Mouse (Mus musculus): ENCODE measurements at regions not wholly inside any gene's neighbourhood (a gene's known extent, or its start where the extent isn't known, plus 50 kb on each side); places are given as distances from the start of the nearest gene placed in this dataset.

DNA sequence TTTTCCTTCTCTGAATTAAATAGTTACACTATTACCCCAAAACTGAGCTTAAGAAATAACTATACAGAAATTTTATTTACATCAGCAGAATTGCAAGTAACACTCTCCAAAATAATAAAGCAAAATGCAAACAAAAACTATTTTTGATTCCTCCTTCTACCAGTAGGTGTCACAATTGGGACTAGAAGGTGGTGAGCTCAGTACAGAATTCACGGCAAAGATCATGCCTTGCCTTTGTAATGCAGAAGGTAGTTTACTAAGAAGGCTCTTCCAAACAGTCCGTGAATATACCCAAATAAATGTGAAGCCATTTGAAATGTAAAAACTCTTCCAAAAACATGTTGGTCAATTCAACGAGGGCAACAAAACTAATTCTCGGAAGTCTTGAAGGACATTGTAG, 428.5 kb upstream of the Tbc1d2b start:
- TF ChIP-seq CTCF (conservative IDR thresholded peaks at IDR 0.05; ENCODE audit: low read length) (peak; percentile 76), NANOG (IDR thresholded peaks at IDR 0.05; ENCODE audit: borderline replicate concordance, low read length) (no peak), POU5F1 (IDR thresholded peaks at IDR 0.05; ENCODE audit: borderline replicate concordance, low read length) (no peak)

Data from E14TG2a.4 (cell line).